Mouse (Mus musculus): Measurements from ENCODE around the gene Tgm1. TPM values are rescaled to one million over a fixed set of nuclear protein-coding genes. Genes with fewer than 3 reads are reported as not detected.
A peak's percentile ranks its signal among the peaks of the same experiment; 100 is the strongest.

The Tgm1 gene
- polyA plus RNA-seq, 1 experiment from 2014 or later = 4.3 TPM

DNA sequence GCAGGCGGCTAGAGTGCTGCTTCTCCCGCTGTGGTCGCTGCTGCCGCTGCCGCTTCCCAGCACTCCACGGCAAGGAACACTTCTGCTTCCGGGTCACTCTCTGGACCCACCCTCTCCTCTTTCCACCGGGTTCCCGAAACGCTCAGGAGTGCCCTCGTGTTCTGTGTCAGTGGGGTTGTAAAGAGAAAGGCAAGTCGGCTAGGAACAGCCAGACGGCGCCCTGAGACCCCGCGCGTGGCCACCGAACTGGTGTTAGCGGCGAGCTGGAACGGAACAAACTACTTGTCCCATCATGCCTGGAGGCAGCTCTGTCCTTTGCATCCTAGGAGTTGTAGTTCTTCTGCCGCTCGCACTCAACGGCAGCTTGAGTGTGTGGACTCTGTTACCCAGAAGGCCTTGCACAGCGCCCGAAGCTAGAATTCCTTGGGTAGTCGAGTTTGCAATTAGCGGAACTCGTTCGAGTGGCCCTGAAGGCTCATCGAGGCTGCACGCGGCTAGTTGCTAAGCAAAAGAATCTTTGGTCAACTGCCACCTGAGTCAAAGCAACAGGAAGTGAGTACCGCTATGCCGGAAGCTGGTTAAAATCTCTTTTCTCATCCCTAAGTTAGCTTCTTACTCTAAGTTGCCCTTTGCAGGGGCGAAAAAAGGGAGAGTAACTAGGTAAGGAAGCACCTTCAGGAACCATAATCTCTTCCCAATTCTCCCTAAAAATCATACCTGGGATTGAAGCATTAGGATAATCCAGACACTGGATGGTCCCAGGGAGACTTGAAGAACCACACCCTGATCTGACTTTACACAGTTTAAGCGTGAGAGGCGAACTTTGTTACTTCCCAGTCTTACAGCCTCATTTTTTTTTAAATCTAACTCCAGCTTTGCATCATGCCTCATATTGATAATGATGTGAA lies 41.6 kb downstream of the Tgm1 start, which contains the start of the genes Gmpr2 and Nedd8:
Gene Gmpr2, plus strand, starts transcription at position 109 of the 908 bp plus-strand sequence.
Gene Nedd8, minus strand, starts transcription at position 292 of the 908 bp plus-strand sequence.
- H3K79me2 ChIP-seq (ENCODE audit: inconsistent target) = peaks cover 69% of the 10 kb centered on the region

DNA sequence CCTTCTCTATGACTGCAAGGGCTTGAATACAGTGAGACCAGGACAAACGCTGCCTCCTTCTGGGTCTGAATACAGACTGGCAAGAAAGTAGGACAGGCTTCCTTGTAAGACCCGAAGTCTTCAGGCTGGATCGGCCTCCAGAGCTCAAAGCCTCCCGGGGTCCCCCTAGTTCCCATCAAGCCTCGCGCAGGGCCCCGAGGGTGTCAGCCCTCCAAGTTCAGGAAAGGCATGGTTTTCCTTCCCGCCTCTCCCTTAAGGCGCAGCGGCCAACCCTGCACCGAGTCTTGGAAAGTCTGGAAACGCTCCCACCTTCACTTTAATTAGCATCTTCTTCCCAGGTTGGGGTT lies 42.3 kb downstream of the Tgm1 start:
- H3K4me3 ChIP-seq (ENCODE audit: inconsistent target) = peak overlapping the region; percentile 98
- WGBS (ENCODE audit: missing documents) = 1% methylated on average over 12 of the region's 12 CpGs
- peaks cover 75% of the 10 kb centered on the region for H3K79me2 ChIP-seq (ENCODE audit: inconsistent target)
- H3K27ac ChIP-seq = peak overlapping the region; percentile 97
- peaks cover 12% of the 10 kb centered on the region; the same call in 1 of the 2 replicates for H3K36me3 ChIP-seq (ENCODE audit: inconsistent target)

More for the DNA sequence above, 41.6 kb downstream of the Tgm1 start, which contains the start of the genes Gmpr2 and Nedd8:
- Histone ChIP-seq H3K27ac (peak within 1 kb of the TSS; percentile 97), H3K4me3 (ENCODE audit: inconsistent target) (peak within 1 kb of the TSS; percentile 98), H3K36me3 (ENCODE audit: inconsistent target) (peaks cover 12% of the 10 kb centered on the region; the same call in 1 of the 2 replicates)
- WGBS (ENCODE audit: missing documents) = 1% methylated on average over 38 of the region's 38 CpGs

DNA sequence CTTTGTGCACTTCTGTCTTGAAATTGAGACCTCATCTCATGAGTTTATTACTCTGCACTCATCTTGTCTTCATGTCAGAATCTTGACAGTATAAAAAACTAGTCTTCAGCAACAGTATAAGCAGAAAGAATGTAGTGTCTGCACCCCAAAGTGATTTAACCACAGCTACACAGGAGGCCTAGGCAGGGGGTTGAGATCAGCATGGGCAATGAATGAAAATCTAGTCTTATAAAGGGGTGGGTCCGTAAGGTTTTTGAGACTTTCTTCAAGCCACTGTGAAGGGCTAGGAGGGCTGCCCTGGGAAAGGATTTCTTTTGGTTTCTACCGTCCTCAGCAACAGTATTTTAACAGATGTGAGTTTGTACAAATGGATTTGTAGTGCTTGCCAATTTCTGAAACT lies 53.1 kb downstream of the Tgm1 start:
- Histone ChIP-seq H3K79me2 (ENCODE audit: inconsistent target) (peaks cover 13% of the 10 kb centered on the region), H3K4me3 (ENCODE audit: inconsistent target) (peak overlapping the region; percentile 69), H3K27ac (peak overlapping the region; percentile 54; the same call in 1 of the 2 replicates), H3K36me3 (ENCODE audit: inconsistent target) (peaks cover 29% of the 10 kb centered on the region)
- 71% methylated on average over 2 of the region's 2 CpGs for WGBS (ENCODE audit: missing documents)

DNA sequence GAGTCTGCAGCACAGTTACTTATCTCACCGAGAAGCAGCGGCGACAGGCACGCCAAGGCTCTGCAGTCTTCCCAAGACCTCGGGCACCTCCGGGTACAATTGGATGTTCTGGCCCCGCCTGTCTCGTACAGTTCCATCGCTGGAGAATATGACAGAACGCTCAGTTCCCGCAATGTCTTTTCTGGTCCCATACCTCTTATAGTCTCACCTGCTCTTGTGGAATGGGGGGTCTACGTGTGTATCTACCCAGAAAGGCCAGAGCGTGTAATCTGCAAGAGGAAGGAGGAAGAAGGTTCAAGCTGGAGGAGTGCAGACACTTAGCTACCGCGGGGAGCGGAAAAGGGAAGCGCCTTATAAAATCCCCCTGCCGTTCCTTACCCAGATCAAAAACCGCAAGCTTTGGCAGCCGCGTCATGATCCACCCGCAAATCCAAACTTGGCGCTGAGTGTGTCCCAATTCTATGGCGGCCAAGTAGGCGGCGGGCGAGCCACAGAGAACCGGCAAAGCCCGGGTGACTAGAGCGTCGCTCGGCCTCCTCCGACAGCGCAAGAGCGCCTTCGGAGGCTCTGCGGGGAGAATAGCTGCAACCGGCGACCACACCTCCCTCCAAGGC lies 53.7 kb downstream of the Tgm1 start, which contains the start of gene Mdp1:
Gene Mdp1, minus strand, starts transcription at position 549 of the 614 bp plus-strand sequence.
- H3K36me3 ChIP-seq (ENCODE audit: inconsistent target) = peaks cover 29% of the 10 kb centered on the region
- 1% methylated on average over 39 of the region's 39 CpGs for WGBS (ENCODE audit: missing documents)

DNA sequence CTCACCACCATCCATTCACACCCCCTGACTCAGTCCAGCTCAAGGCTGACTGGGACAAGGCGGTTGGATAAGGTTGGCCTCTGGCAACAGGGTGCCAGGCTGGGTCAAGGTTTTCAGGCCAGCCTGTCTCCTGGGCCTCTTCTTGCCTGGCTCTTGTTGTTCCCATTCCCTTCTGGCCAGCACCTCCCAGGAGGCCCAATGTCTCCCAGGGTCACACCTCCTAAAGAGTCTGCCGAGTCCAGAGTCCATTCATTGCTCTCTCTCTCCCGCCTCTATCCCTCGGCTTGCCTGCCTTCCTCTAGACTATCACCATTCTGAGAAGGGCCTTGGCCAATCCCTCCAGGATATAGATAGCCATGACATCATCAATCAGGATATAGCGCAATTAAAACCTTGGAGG lies 55.7 kb downstream of the Tgm1 start:
- Histone ChIP-seq H3K27ac (no peak overlapping the region), H3K79me2 (ENCODE audit: inconsistent target) (no peaks in the 10 kb centered on the region), H3K4me3 (ENCODE audit: inconsistent target) (no peak overlapping the region), H3K36me3 (ENCODE audit: inconsistent target) (peaks cover 20% of the 10 kb centered on the region)
- 96% methylated on average over 5 of the region's 5 CpGs for WGBS (ENCODE audit: missing documents)

More for the DNA sequence above, 53.7 kb downstream of the Tgm1 start, which contains the start of gene Mdp1:
- H3K4me3 ChIP-seq (ENCODE audit: inconsistent target) = peak within 1 kb of the TSS; percentile 69
- H3K27ac ChIP-seq = peak within 1 kb of the TSS; percentile 54
- H3K79me2 ChIP-seq (ENCODE audit: inconsistent target) = peaks cover 7% of the 10 kb centered on the region; the same call in 1 of the 2 replicates

DNA sequence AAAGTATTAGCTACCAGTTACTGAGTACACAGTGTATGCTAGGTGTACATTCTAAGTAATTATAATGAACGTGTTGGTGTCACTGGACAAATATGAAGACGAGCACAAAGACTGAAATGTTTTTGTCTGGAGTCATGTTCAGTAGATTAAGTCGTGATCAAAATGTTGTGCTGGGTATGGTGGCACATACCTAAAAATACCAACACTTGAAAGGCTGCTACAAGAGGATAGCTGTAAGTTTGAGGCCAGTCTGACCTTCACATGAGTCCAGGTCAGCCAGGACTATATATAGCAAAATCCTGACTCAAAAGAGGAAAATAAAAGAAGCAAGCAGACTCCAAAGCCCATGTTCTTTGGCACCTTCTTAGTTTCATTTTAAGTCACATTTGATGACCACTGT lies 56.8 kb downstream of the Tgm1 start:
- 0 out of 2 replicates have a peak, but pooled peaks cover 12% of the 10 kb centered on the region for H3K36me3 ChIP-seq (ENCODE audit: inconsistent target)
- no peak overlapping the region for H3K27ac ChIP-seq
- WGBS (ENCODE audit: missing documents) = 85% methylated on average over 3 of the region's 3 CpGs

DNA sequence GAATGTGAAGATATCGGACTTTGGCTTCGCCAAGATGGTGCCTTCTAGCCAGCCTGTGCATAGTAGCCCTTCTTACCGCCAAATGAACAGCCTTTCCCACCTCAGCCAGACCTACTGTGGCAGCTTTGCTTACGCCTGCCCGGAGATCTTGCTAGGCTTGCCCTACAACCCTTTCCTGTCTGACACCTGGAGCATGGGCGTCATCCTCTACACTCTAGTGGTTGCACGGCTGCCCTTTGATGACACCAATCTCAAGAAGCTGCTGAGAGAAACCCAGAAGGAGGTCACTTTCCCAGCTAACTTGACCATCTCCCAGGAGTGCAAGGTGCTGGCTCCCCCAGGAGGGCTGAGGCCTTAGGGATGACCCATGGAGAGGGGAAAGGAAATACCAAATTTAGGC lies 62.2 kb downstream of the Tgm1 start:
- Histone ChIP-seq H3K79me2 (ENCODE audit: inconsistent target) (peaks cover 1% of the 10 kb centered on the region; the same call in 1 of the 2 replicates), H3K27ac (no peak overlapping the region), H3K36me3 (ENCODE audit: inconsistent target) (no peaks in the 10 kb centered on the region), H3K4me3 (ENCODE audit: inconsistent target) (no peak overlapping the region)
- 92% methylated on average over 7 of the region's 7 CpGs for WGBS (ENCODE audit: missing documents)

More for the DNA sequence above, 56.8 kb downstream of the Tgm1 start:
- H3K79me2 ChIP-seq (ENCODE audit: inconsistent target) = no peaks in the 10 kb centered on the region
- H3K4me3 ChIP-seq (ENCODE audit: inconsistent target) = no peak overlapping the region

Other genes with a start within 250 kb of the Tgm1 start
- 25.0 to 28.5 TPM (median 26.3 TPM) in 3 replicates for gene Dhrs4, start 235.2 kb downstream of the Tgm1 start, polyA plus RNA-seq (2018)
- gene Carmil3, start 223.3 kb downstream of the Tgm1 start, polyA plus RNA-seq (2018) = 0.04 to 0.05 TPM in 2 of 3 replicates, not detected in the other
- not detected in 3 replicates for gene Cpne6, start 203.5 kb downstream of the Tgm1 start, polyA plus RNA-seq (2018)
- not detected in 3 replicates for gene Nrl, start 188.9 kb downstream of the Tgm1 start, polyA plus RNA-seq (2018)
- 5.9 to 15.5 TPM (median 7.9 TPM) in 3 replicates for gene Pck2, start 173.7 kb downstream of the Tgm1 start, polyA plus RNA-seq (2018)
- 44.4 to 59.1 TPM (median 44.6 TPM) in 3 replicates for gene Dcaf11, start 153.9 kb downstream of the Tgm1 start, polyA plus RNA-seq (2018)
- gene A730061H03Rik, start 153.5 kb downstream of the Tgm1 start, polyA plus RNA-seq (2018) = 0.86 TPM in 1 of 3 replicates, not detected in the others
- gene Fitm1, start 138.3 kb downstream of the Tgm1 start, polyA plus RNA-seq (2018) = not detected in 3 replicates
- 213 to 335 TPM (median 292 TPM) in 3 replicates for gene Psme1, start 135.8 kb downstream of the Tgm1 start, polyA plus RNA-seq (2018)
- 11.9 to 22.1 TPM (median 17.9 TPM) in 3 replicates for gene Emc9, start 128.6 kb downstream of the Tgm1 start, polyA plus RNA-seq (2018)
- 172 to 350 TPM (median 300 TPM) in 3 replicates for gene Psme2, start 122.8 kb downstream of the Tgm1 start, polyA plus RNA-seq (2018)
- 16.3 to 31.6 TPM (median 19.7 TPM) in 3 replicates for gene Rnf31, start 122.2 kb downstream of the Tgm1 start, polyA plus RNA-seq (2018)
- 57.2 to 69.1 TPM (median 61.1 TPM) in 3 replicates for gene Irf9, start 110.4 kb downstream of the Tgm1 start, polyA plus RNA-seq (2018)
- gene Rec8, start 95.9 kb downstream of the Tgm1 start, polyA plus RNA-seq (2018) = not detected in 3 replicates
- gene Ipo4, start 78.0 kb downstream of the Tgm1 start, polyA plus RNA-seq (2018) = 18.4 to 47.7 TPM (median 21.3 TPM) in 3 replicates
- 0.29 to 1.2 TPM (median 1.1 TPM) in 3 replicates for gene Gm49378, start 76.0 kb downstream of the Tgm1 start, polyA plus RNA-seq (2018)
- gene Tm9sf1, start 70.1 kb downstream of the Tgm1 start, polyA plus RNA-seq (2018) = 35.2 to 63.2 TPM (median 58.1 TPM) in 3 replicates
- 0.34 TPM in 1 of 3 replicates, not detected in the others for gene Tssk4, start 63.7 kb downstream of the Tgm1 start, polyA plus RNA-seq (2018)
- 25.4 to 29.3 TPM (median 26.3 TPM) in 3 replicates for gene Mdp1, start 53.4 kb downstream of the Tgm1 start, polyA plus RNA-seq (2018)
- gene Gmpr2, start 42.0 kb downstream of the Tgm1 start, polyA plus RNA-seq (2018) = 27.4 to 36.4 TPM (median 34.4 TPM) in 3 replicates
- 136 to 262 TPM (median 187 TPM) in 3 replicates for gene Nedd8, start 41.8 kb downstream of the Tgm1 start, polyA plus RNA-seq (2018)
- 9.0 to 10.5 TPM (median 10.4 TPM) in 3 replicates for gene Tinf2, start 32.1 kb downstream of the Tgm1 start, polyA plus RNA-seq (2018)
- gene Rabggta, start 8.3 kb upstream of the Tgm1 start, polyA plus RNA-seq (2018) = 7.5 to 16.7 TPM (median 12.4 TPM) in 3 replicates
- gene Dhrs1, start 31.8 kb upstream of the Tgm1 start, polyA plus RNA-seq (2018) = 63.5 to 108 TPM (median 106 TPM) in 3 replicates
- 9.3 to 22.6 TPM (median 12.9 TPM) in 3 replicates for gene Nop9, start 31.8 kb upstream of the Tgm1 start, polyA plus RNA-seq (2018)
- 0.22 to 0.72 TPM (median 0.41 TPM) in 3 replicates for gene Cideb, start 44.5 kb upstream of the Tgm1 start, polyA plus RNA-seq (2018)
- 0.10 TPM in 1 of 3 replicates, not detected in the others for gene Ltb4r2, start 47.5 kb upstream of the Tgm1 start, polyA plus RNA-seq (2018)
- gene Ltb4r1, start 52.0 kb upstream of the Tgm1 start, polyA plus RNA-seq (2018) = 0.25 to 0.33 TPM (median 0.32 TPM) in 3 replicates
- 0.04 to 0.07 TPM in 2 of 3 replicates, not detected in the other for gene Adcy4, start 70.2 kb upstream of the Tgm1 start, polyA plus RNA-seq (2018)
- 11.7 to 24.6 TPM (median 17.7 TPM) in 3 replicates for gene Ripk3, start 74.9 kb upstream of the Tgm1 start, polyA plus RNA-seq (2018)
- gene Nfatc4, start 109.2 kb upstream of the Tgm1 start, polyA plus RNA-seq (2018) = not detected in 3 replicates
- gene Nynrin, start 140.1 kb upstream of the Tgm1 start, polyA plus RNA-seq (2018) = 0.69 to 1.1 TPM (median 0.70 TPM) in 3 replicates
- gene Cbln3, start 170.5 kb upstream of the Tgm1 start, polyA plus RNA-seq (2018) = not detected in 3 replicates
- 7.7 to 19.3 TPM (median 13.1 TPM) in 3 replicates for gene Khnyn, start 171.0 kb upstream of the Tgm1 start, polyA plus RNA-seq (2018)
- gene Sdr39u1, start 186.4 kb upstream of the Tgm1 start, polyA plus RNA-seq (2018) = 1.5 to 3.1 TPM (median 2.0 TPM) in 3 replicates
- not detected in 3 replicates for gene Cma1, start 230.7 kb upstream of the Tgm1 start, polyA plus RNA-seq (2018)
- not detected in 3 replicates for gene Cma2, start 237.1 kb upstream of the Tgm1 start, polyA plus RNA-seq (2018)

Measured in macrophage (primary cell).